Mouse (Mus musculus): Measurements from ENCODE around the gene Znrd1.

The Znrd1 gene

GRCm38 (mm10) chr17:36970316-36970890 lies 12.0 kb upstream of the Znrd1 start:
- DNase-seq, result no peak

GRCm38 (mm10) chr17:36966875-36967274 lies 8.5 kb upstream of the Znrd1 start:
- DNase-seq, result no peak

GRCm38 (mm10) chr17:36961125-36961524 lies 2.8 kb upstream of the Znrd1 start:
- DNase-seq, result no peak

GRCm38 (mm10) chr17:36958884-36959283 lies 525 bp upstream of the Znrd1 start:
- no peak for DNase-seq

- no peak for DNase-seq
Observed at GRCm38 (mm10) chr17:36953062-36953461, 5.3 kb downstream of the Znrd1 start.

- DNase-seq, result no peak
Observed at GRCm38 (mm10) chr17:36952631-36953030, 5.7 kb downstream of the Znrd1 start.

- peak; percentile 98 to 99 for DNase-seq
Observed at GRCm38 (mm10) chr17:36950981-36951947, 7.1 kb downstream of the Znrd1 start, which contains the start of gene Ppp1r11. Gene Ppp1r11 (minus strand): TSS chr17:36951741.

GRCm38 (mm10) chr17:36949265-36949664 lies 9.1 kb downstream of the Znrd1 start:
- DNase-seq, result no peak

- no peak for DNase-seq
Observed at GRCm38 (mm10) chr17:36948286-36948685, 10.1 kb downstream of the Znrd1 start.

GRCm38 (mm10) chr17:36947051-36947819 lies 11.1 kb downstream of the Znrd1 start:
- peak; percentile 83 to 87 for DNase-seq

- peak; percentile 17 to 43 for DNase-seq
Observed at GRCm38 (mm10) chr17:36944121-36944775, 14.1 kb downstream of the Znrd1 start.

GRCm38 (mm10) chr17:36943691-36944090 lies 14.7 kb downstream of the Znrd1 start:
- no peak for DNase-seq

GRCm38 (mm10) chr17:36942791-36943471 lies 15.4 kb downstream of the Znrd1 start, which contains the start of gene Rnf39:
Gene Rnf39 (plus strand): TSS chr17:36942918.
- peak; percentile 27 to 34 for DNase-seq

GRCm38 (mm10) chr17:36942391-36942790 lies 16.0 kb downstream of the Znrd1 start:
- DNase-seq, result peak; percentile 73 to 76

- no peak for DNase-seq
Observed at GRCm38 (mm10) chr17:36938056-36938455, 20.3 kb downstream of the Znrd1 start.

- DNase-seq, result no peak
Observed at GRCm38 (mm10) chr17:36931806-36932205, 26.6 kb downstream of the Znrd1 start.

GRCm38 (mm10) chr17:36931130-36931529 lies 27.2 kb downstream of the Znrd1 start:
- no peak for DNase-seq

- no peak for DNase-seq
Observed at GRCm38 (mm10) chr17:36930233-36930632, 28.1 kb downstream of the Znrd1 start.

- peak; percentile 40 to 41 for DNase-seq
Observed at GRCm38 (mm10) chr17:36929236-36929932, 29.0 kb downstream of the Znrd1 start.

- DNase-seq, result no peak
Observed at GRCm38 (mm10) chr17:36927496-36928120, 30.8 kb downstream of the Znrd1 start.

- DNase-seq, result no peak
Observed at GRCm38 (mm10) chr17:36923491-36923890, 34.9 kb downstream of the Znrd1 start.
